Mouse (Mus musculus) small intestine, adult 10 weeks (tissue): ENCODE results near the gene Myh3. TPM values are rescaled to one million over a fixed set of nuclear protein-coding genes. Genes with fewer than 3 reads are reported as not detected.

Source experiments
- polyA plus RNA-seq: library from polyadenylated mRNA; stranded (reverse); fragments of 350-450 nt; fragmentation: Illumina TruSeq; extraction: RNeasy Lipid Tissue Mini Kit (QIAGEN cat#74804); gene quantifications from one replicate; pipeline ENCODE4 v1.2.3, GENCODE M21; 2014; ENCODE audit warnings: low replicate concordance

The Myh3 gene
- polyA plus RNA-seq: not detected

DNA sequence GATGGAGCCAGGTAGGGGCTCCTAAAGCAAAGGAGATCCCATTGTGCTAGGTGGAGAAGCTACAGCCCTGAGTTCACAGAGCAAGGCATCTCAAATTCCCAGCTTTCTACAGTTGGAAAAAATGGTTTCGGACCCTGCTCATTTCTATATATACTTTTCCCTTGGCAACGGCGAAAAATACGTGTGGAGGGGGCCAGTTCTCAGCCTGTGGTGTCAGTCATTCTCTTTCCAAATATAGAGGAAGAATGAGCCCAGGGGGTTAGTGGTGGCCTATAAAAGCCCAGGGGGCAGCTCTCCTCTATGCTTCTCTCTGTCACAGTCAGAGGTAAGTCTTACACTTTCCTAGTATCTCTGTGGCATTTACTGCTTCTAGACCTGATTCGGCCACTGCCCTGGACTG is at the start of gene Myh3:
Gene Myh3 (plus strand): TSS at position 301 of the 400 bp plus-strand sequence.

DNA sequence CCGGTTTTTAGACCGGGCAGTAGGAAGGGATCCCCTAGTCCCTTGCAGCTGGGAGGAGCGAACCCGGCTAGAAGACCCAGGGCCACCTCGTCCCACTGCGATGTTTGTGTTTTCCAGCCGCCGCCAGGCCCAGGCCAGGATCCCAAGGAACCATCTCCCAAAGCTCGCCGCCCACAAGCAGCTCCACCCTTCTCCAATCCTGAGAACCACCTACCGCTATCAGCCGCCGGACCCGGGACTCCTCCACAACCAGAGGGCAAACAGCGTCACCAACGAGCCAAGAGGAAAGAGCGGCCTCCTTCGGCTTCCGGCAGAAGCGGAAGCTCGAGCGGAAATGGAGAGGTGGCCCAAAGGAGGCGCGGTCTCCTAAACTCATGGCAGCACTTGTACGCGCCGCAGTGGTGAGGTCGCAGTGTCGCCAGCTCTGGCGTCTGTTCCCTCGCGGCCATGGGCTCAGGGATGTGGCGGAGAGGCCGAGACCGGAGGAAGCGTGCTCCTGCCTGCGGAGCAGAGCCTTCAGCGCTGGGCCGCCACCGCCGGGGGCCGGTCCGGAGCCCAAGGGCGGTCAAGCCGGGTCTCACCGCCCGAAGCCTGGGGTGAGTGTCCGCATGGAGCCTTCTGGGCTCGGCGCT is 25.7 kb upstream of the Myh3 start, which contains the start of the genes Adprm and Sco1:
Gene Adprm (minus strand): TSS at position 274 of the 632 bp plus-strand sequence.
Gene Sco1 (plus strand): TSS at position 350 of the 632 bp plus-strand sequence.

Other genes starting within 250 kb of the Myh3 start
- gene Pirt, start 166.3 kb upstream of the Myh3 start, polyA plus RNA-seq: 3.4 TPM
- gene Tmem238l, start 121.7 kb upstream of the Myh3 start, polyA plus RNA-seq: 102 TPM
- gene Tmem220, start 53.1 kb upstream of the Myh3 start, polyA plus RNA-seq: 34.7 TPM
- 135 TPM for gene Adprm, start 25.7 kb upstream of the Myh3 start, polyA plus RNA-seq
- gene Sco1, start 25.6 kb upstream of the Myh3 start, polyA plus RNA-seq: 60.3 TPM
- gene Myh2, start 92.7 kb downstream of the Myh3 start, polyA plus RNA-seq: not detected
- gene Myh1, start 121.8 kb downstream of the Myh3 start, polyA plus RNA-seq: not detected
- gene Myh4, start 159.7 kb downstream of the Myh3 start, polyA plus RNA-seq: not detected
- not detected for gene Myh8, start 198.8 kb downstream of the Myh3 start, polyA plus RNA-seq
- not detected for gene Myh13, start 243.4 kb downstream of the Myh3 start, polyA plus RNA-seq